Mouse (Mus musculus): Measurements from ENCODE around the gene St6galnac4. TPM values are rescaled to one million over a fixed set of nuclear protein-coding genes. Genes with fewer than 3 reads are reported as not detected.

Gene St6galnac4
- polyA plus RNA-seq, 1 experiment from 2014 or later: 30.1 TPM

DNA sequence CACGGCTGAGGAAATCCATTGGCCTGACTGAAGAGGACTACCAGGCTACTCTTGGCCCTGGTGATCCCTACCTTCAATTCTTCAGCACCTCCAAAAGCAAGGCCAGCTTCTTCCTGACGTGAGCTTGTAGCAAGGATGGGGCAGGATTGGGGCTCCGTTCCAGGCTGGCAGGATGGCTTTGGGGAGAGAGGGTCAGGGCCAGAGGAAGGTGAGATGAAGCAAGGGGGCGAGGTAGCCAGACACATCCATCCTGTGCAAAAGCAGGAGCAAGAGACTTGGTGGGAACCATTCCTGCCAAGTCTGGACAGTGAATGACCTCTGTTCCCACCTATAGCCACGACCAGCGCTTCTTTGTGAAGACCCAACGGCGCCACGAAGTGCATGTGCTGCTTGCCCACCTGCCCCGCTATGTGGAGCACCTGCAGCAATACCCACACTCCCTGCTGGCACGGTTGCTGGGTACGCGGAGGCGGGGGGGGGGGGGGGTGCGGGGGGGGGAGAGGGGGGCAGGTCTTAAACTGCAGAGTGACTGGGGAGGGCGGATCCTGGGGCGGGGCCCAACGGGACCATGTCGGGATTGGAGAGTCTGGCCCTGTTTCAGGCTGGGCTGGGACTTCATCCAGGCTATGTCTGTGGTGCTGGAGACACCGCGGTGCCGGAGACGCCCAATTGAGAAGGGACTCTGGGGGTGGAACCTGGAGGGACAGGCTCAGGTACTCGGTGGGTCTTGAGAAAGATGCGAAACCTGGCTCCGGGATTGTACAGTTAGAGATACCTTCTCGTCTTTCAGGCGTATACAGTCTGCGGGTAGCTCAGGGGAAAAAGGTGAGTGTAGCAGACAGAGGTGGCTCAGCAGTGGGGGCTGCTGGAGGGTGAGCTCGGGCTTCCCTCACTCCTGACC, 8.5 kb upstream of the St6galnac4 start:
- Histone ChIP-seq H3K79me2 (ENCODE audit: inconsistent target) (no peaks in the 10 kb centered on the region), H3K27ac (no peak overlapping the region), H3K4me3 (ENCODE audit: inconsistent target) (no peak overlapping the region), H3K36me3 (ENCODE audit: inconsistent target) (peaks cover 2% of the 10 kb centered on the region; the same call in 1 of the 2 replicates)
- 54% methylated on average over 24 of the region's 30 CpGs for WGBS (ENCODE audit: missing documents)

DNA sequence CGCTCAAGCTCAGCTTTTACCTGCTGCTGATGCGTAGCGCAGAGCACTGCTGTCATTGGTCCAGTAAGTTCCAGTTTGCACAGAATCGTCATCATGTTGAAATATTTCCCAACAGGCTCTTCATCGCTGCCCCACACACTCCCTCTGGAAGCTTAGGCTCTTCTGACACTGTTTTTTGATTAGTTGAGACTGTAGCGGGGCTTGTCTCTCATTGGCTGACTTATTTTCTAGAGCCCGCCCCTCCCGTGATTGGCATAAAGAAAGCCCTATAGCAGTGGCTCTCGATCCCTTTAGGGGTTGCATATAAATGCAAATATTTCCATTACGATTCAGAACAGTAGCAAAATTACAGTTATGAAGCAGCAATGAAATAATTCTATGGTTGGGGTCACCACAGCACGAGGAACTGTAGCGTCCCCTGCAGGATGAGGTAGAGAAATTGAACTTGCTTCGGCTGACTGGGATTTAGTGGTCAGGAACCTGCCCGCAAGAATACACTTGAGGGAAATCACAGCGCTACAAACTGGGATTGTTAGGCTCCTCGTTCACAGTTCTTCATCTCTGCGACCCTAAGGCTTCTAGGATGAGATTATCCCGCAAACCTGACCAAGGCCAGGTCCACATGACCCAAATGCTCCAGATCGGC, 5.3 kb upstream of the St6galnac4 start:
- Histone ChIP-seq H3K79me2 (ENCODE audit: inconsistent target) (no peaks in the 10 kb centered on the region), H3K4me3 (ENCODE audit: inconsistent target) (no peak overlapping the region), H3K36me3 (ENCODE audit: inconsistent target) (no peaks in the 10 kb centered on the region), H3K27ac (no peak overlapping the region)
- 68% methylated on average over 19 of the region's 19 CpGs for WGBS (ENCODE audit: missing documents)

DNA sequence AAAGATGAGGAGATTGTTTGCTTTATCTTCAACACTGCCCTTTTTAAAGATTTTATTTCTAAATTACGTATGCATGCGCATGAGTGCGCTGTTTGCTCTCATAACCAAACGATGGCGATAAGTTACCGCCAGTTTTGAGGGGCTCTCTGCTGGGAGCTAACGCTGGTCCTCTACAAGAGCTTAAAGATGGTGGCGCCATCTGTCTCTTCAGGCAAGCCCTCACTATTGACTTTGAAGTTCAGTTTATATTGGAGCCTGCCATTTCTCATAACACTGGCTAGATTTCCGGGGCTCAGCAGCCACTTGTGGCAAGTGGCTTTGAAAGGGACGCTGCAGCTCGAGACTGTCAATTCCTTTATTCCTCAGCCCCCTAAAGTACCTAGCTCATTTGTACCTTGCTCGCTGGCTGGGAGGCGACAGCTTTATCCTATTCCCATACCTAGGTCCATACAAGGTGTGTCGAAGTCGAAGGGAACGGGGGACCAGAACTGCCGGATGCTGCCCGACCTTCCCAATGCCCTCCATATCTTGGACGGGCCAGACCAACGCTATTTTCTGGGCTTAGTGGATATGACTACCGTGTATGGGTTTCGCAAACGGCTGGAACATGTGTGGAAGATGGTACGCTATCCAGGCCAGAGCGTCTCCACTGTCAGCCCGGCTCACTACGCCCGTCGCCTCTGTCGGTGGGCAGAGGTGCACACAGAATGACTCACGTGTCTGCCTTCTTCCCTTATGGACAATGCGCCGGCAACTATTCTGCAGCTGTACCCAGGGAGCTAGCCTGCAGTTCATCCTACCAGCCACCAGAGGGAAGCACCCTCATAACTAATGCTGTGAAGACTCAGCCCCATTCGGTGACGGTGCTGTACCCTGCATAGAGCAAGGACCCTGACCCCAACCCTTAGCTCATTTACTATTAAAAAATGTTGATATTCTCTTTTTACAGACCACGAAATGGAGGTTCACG, 3.8 kb upstream of the St6galnac4 start:
- Histone ChIP-seq H3K27ac (no peak overlapping the region), H3K79me2 (ENCODE audit: inconsistent target) (peaks cover 8% of the 10 kb centered on the region), H3K36me3 (ENCODE audit: inconsistent target) (no peaks in the 10 kb centered on the region), H3K4me3 (ENCODE audit: inconsistent target) (no peak overlapping the region)
- WGBS (ENCODE audit: missing documents): 20% methylated on average over 34 of the region's 37 CpGs

DNA sequence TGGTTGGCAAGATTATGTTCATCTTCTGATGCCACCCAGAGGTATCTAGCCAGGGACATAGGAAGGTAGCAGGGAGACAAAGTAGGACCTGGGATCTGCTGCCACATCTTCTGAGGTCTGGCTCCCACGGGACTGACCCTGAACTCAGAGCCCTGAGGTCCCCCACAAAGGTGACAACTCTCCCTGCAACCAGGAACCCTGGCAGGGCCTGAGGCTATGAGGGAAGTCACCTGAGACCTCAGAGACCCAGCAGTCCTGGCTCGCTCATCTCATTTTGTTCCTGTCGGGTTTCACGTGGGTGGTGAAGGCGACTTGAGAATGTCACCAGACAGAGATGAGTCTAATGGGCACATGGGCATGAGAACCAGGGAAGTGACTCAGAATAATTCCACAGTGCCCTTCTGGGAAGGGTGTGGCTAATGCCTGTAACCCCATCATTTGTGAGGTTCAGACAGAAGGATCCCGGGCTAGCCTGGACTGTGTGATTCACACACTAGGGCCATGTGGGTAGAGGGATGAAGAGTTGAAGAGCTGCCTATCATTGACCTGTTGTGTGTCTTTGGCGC, 1.7 kb upstream of the St6galnac4 start:
- Histone ChIP-seq H3K27ac (no peak overlapping the region; the same call in 1 of the 2 replicates), H3K79me2 (ENCODE audit: inconsistent target) (peaks cover 25% of the 10 kb centered on the region), H3K36me3 (ENCODE audit: inconsistent target) (no peaks in the 10 kb centered on the region), H3K4me3 (ENCODE audit: inconsistent target) (no peak overlapping the region)
- 78% methylated on average over 6 of the region's 7 CpGs for WGBS (ENCODE audit: missing documents)

DNA sequence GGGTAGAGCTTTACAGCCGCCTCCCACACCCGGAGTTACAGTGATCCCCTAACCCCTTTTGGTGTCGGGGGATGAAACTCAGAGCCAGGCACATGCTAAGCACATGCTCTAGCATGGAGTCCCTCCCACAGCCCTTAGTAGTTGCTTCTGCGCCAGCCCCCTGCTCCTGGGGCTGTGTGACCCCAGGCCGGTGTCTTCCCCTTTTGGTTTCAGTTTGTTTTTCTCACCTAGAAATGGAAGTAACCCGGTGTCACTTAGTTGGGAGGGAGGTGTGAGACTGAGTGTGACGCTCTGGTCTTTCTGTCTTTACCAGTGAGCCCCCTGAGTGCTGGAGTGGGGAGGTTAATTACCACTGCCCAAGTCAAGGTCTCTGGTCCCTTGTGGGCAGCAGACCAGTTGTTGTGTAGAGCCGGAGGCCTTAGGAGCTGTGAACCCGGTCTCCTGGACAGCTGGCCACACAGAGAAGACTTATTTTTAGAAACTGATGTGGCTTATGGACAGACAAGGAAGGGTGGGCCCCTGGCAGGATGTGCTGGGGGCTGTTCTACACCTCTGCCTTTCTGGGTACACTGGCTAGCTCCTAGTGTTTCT, 931 bp downstream of the St6galnac4 start:
- Histone ChIP-seq H3K27ac (peak overlapping the region; percentile 56), H3K4me3 (ENCODE audit: inconsistent target) (peak overlapping the region; percentile 75), H3K36me3 (ENCODE audit: inconsistent target) (peaks cover 7% of the 10 kb centered on the region), H3K79me2 (ENCODE audit: inconsistent target) (peaks cover 25% of the 10 kb centered on the region)
- WGBS (ENCODE audit: missing documents): under 1% methylated on average over 9 of the region's 9 CpGs

DNA sequence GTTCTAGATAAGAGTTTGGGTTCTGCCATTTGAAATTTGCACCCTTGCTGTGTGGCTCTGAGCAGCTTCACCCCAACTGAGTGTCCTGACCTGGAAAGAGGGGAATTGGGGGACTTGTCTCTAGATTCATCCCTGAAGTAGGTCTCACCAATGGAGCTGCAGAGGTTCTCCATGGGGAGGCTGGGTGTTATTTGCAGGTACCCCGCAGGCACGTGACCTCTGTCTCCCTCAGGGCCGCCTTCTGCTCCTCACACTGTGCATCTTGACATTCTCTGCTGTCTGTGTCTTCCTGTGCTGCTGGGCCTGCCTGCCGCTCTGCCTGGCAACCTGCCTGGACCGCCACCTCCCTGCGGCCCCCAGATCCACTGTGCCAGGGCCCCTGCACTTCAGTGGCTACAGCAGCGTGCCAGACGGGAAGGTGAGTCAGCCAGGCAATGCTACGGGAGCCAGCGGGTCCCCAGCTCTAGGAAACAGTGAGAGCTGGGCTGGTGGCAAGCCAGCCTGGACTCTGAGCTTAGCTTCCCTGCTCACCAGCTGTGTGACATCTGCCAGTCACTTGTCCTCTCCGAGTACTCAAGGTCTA, 2.4 kb downstream of the St6galnac4 start:
- no peak overlapping the region for H3K4me3 ChIP-seq (ENCODE audit: inconsistent target)
- H3K79me2 ChIP-seq (ENCODE audit: inconsistent target): peaks cover 25% of the 10 kb centered on the region
- whole genome bisulfite sequencing (ENCODE audit: missing documents): 65% methylated on average over 11 of the region's 11 CpGs
- H3K36me3 ChIP-seq (ENCODE audit: inconsistent target): peaks cover 21% of the 10 kb centered on the region
- H3K27ac ChIP-seq: peak overlapping the region; percentile 71

DNA sequence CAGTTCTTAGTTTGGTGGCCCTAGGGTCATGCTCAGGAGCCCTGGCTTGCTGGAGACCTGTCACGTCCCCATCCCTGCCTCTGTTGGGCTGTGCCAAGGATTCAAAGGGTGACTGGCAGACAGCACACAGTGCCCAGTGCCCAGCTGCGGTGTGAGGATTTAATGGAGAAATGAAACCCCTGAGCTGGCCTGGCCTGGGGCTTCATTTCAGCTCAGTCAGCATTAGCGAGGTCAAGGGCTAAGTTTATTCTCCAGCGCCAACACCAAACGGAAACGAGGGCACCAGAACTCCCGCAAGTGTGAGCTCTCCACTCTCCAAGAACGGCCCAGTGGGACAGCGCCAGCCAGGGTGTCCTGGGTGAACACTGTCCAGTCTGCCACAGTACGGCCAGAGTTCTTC, 3.3 kb downstream of the St6galnac4 start:
- Histone ChIP-seq H3K36me3 (ENCODE audit: inconsistent target) (peaks cover 30% of the 10 kb centered on the region), H3K79me2 (ENCODE audit: inconsistent target) (peaks cover 25% of the 10 kb centered on the region), H3K27ac (peak overlapping the region; percentile 71), H3K4me3 (ENCODE audit: inconsistent target) (no peak overlapping the region)
- WGBS (ENCODE audit: missing documents): 56% methylated on average over 10 of the region's 10 CpGs

DNA sequence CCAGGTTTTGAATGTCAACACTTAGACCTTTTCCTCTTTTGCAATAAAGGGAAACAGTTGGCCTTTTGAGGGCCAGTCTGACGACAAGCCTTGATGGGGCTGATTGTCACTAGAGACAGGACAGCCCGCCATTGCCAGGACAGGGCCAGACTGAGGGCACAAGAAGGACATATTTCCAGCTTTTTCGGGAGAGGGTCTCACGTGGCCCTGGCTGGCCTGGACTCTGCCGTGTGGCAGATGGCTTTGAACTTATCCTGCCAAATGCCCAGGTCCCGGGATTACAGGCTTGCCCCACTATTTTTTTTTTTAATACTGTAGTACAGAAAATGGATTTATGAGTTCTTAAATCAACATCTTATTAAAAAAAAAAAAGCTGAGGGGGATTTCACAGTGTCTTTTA, 4.4 kb downstream of the St6galnac4 start:
- WGBS (ENCODE audit: missing documents): 84% methylated on average over 5 of the region's 6 CpGs
- no peak overlapping the region for H3K4me3 ChIP-seq (ENCODE audit: inconsistent target)
- H3K79me2 ChIP-seq (ENCODE audit: inconsistent target): peaks cover 25% of the 10 kb centered on the region
- no peak overlapping the region for H3K27ac ChIP-seq
- peaks cover 40% of the 10 kb centered on the region for H3K36me3 ChIP-seq (ENCODE audit: inconsistent target)

DNA sequence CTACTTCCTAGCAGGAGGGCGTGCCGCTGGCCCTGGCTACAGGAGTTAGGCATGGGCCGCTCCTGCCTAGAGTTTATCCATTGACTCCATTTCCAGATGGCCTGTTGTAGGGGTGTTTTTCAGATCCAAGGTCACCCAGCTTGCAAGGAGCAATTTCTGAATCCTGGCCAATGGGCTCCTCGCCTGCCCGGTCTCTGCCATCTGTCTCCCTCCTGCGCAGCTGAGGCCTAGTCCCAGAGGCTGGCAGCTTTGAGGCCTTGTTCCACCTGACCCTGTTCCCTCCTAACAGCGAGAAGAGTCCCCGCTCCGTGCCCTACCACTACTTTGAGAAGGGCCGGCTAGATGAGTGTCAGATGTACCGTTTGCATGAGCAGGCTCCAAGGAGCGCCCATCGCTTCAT, 9.8 kb downstream of the St6galnac4 start:
- 98% methylated on average over 13 of the region's 13 CpGs for WGBS (ENCODE audit: missing documents)
- Histone ChIP-seq H3K4me3 (ENCODE audit: inconsistent target) (no peak overlapping the region), H3K79me2 (ENCODE audit: inconsistent target) (no peaks in the 10 kb centered on the region), H3K27ac (no peak overlapping the region), H3K36me3 (ENCODE audit: inconsistent target) (peaks cover 63% of the 10 kb centered on the region)

DNA sequence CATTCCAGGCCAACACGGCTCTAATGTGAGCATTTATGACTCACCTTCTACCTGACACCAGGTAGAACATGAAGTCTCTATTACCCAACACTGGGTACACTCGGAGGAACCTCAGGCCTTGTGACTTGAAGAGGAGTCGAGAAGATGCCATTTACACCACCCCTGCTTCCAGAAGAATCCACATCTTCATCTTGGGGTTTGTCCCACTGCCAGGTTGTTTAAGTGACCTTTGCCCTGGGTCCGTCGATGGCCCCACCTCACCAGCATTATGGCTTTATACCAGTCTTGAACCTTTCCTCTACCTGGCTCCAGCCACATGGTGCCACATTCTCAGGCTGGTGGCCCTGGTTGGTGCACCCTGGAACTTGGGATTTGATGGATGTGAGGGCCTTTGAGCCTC, 10.4 kb downstream of the St6galnac4 start:
- Histone ChIP-seq H3K27ac (no peak overlapping the region), H3K36me3 (ENCODE audit: inconsistent target) (peaks cover 61% of the 10 kb centered on the region), H3K79me2 (ENCODE audit: inconsistent target) (no peaks in the 10 kb centered on the region), H3K4me3 (ENCODE audit: inconsistent target) (no peak overlapping the region)
- 96% methylated on average over 5 of the region's 5 CpGs for WGBS (ENCODE audit: missing documents)

DNA sequence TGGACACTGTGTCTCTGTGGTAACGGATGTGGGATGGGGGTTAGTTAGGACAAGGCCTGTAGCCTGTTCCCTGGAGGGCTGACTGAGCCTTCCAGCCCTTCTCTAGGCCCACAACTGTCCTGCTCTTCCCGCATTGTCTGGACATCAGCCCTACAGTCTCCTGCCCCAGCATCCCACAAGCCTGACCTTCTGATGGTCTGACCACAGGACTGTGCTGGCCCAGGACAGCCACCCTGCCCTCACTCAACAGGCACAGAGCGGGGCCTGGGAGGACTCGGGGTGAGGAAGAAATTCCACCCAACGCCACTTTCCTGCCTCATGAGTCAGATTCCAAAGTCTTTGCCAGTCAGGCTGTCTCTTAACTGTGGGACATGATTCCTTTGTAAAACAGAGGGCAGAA, 10.8 kb downstream of the St6galnac4 start:
- Histone ChIP-seq H3K4me3 (ENCODE audit: inconsistent target) (no peak overlapping the region), H3K79me2 (ENCODE audit: inconsistent target) (no peaks in the 10 kb centered on the region), H3K27ac (no peak overlapping the region), H3K36me3 (ENCODE audit: inconsistent target) (peaks cover 56% of the 10 kb centered on the region)
- WGBS (ENCODE audit: missing documents): 94% methylated on average over 5 of the region's 5 CpGs

DNA sequence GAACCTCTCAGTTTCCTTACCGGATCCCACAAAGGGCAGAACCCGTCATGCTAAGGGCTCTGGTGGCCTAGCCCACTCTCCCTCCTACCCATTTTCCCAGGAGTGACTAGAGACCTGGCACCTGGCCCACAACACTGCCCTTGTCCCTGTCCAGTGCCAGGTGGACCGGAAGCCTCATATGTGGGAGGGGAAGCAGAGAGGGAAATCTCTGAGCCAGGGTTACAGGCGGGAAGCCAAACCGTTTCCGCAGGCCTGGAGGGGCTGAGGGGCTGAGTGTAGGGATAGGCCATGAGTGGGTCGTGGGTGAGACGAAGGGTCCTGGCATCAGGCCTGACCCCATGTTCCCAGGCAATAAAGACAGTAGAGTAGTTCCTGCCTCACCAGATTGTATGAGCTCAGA, 11.6 kb downstream of the St6galnac4 start:
- Histone ChIP-seq H3K27ac (no peak overlapping the region), H3K36me3 (ENCODE audit: inconsistent target) (peaks cover 50% of the 10 kb centered on the region), H3K79me2 (ENCODE audit: inconsistent target) (no peaks in the 10 kb centered on the region), H3K4me3 (ENCODE audit: inconsistent target) (no peak overlapping the region)
- 97% methylated on average over 8 of the region's 8 CpGs for WGBS (ENCODE audit: missing documents)

DNA sequence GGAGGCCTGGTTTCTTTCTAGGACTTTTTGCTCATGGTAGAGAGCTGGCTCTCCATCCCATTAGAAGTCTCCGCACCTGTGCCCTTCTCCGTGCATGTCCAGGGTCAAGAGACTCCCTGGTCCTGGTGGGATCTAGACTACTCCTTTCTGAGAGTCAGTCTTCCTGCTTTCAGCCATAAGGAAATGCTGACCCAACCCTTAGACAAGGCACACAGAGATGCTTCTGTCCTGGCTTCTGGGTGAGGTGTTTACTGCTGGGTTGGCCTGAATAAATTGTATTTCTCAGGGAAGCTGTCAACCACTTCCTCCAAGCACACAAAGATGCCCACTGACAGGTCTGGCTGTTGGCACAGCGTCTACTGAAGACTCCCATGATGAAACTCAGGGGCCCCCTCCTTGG, 12.5 kb downstream of the St6galnac4 start, which contains the start of gene St6galnac6:
TSS of gene St6galnac6 (plus strand) at position 301 of the 400 bp plus-strand sequence.
- whole genome bisulfite sequencing (ENCODE audit: missing documents): 89% methylated on average over 3 of the region's 3 CpGs
- no peaks in the 10 kb centered on the region for H3K79me2 ChIP-seq (ENCODE audit: inconsistent target)
- peaks cover 41% of the 10 kb centered on the region for H3K36me3 ChIP-seq (ENCODE audit: inconsistent target)
- H3K27ac ChIP-seq: no peak within 1 kb of the TSS
- H3K4me3 ChIP-seq (ENCODE audit: inconsistent target): no peak within 1 kb of the TSS
